Mouse (Mus musculus): ENCODE results near the gene Stx1a. TPM values are rescaled to one million over a fixed set of nuclear protein-coding genes. Genes with fewer than 3 reads are reported as not detected.

Gene Stx1a
- polyA plus RNA-seq, 1 experiment = 5.3 TPM

GRCm38 (mm10) chr5:135007802-135008571 is 15.3 kb upstream of the Stx1a start:
- TF ChIP-seq MYOG (IDR thresholded peaks at IDR 0.05; ENCODE audit: control insufficient read depth, extremely low read depth, insufficient read length) = no peak
- no peak for TF ChIP-seq MYOD1 (IDR thresholded peaks at IDR 0.05; ENCODE audit: control insufficient read depth, insufficient read length, low read depth)
- no peak for TF ChIP-seq FOSL1 (IDR thresholded peaks at IDR 0.05; ENCODE audit: insufficient read depth, low read length, poor library complexity, severe bottlenecking)
- TF ChIP-seq CTCF (IDR thresholded peaks at IDR 0.05; ENCODE audit: control insufficient read depth, insufficient read depth, insufficient read length) = no peak
- no peak for TF ChIP-seq MAX (IDR thresholded peaks at IDR 0.05)
- no peak for TF ChIP-seq USF1 (IDR thresholded peaks at IDR 0.05; ENCODE audit: low read depth)
- no peak for TF ChIP-seq CEBPB (IDR thresholded peaks at IDR 0.05; ENCODE audit: low read depth)
- H3K79me2 ChIP-seq (ENCODE audit: control insufficient read depth, insufficient read depth) = no peaks in the 10 kb centered on the region
- H3K79me3 ChIP-seq (ENCODE audit: low read depth) = no peaks in the 10 kb centered on the region
- no peaks in the 10 kb centered on the region for H3K27me3 ChIP-seq (ENCODE audit: control insufficient read depth, insufficient read depth, insufficient read length)
- H3K4me3 ChIP-seq (ENCODE audit: insufficient read depth, poor library complexity, severe bottlenecking) = peak overlapping the region; percentile 16
- no peaks in the 10 kb centered on the region for H3K36me3 ChIP-seq (ENCODE audit: control insufficient read depth, insufficient read depth)
- peak overlapping the region; percentile 79 for H3ac ChIP-seq (ENCODE audit: control insufficient read depth, insufficient read length, low read depth)

- H3K4me3 ChIP-seq (ENCODE audit: insufficient read depth, poor library complexity, severe bottlenecking) = peak within 1 kb of the TSS; percentile 48
- H3ac ChIP-seq (ENCODE audit: control insufficient read depth, insufficient read length, low read depth) = peak within 1 kb of the TSS; percentile 80
- H3K79me2 ChIP-seq (ENCODE audit: control insufficient read depth, insufficient read depth) = no peaks in the 10 kb centered on the region
- H3K79me3 ChIP-seq (ENCODE audit: low read depth) = no peaks in the 10 kb centered on the region
- TF ChIP-seq FOSL1 (IDR thresholded peaks at IDR 0.05; ENCODE audit: insufficient read depth, low read length, poor library complexity, severe bottlenecking) (no peak), CTCF (IDR thresholded peaks at IDR 0.05; ENCODE audit: control insufficient read depth, insufficient read depth, insufficient read length) (no peak), MYOG (IDR thresholded peaks at IDR 0.05; ENCODE audit: control insufficient read depth, extremely low read depth, insufficient read length) (no peak), MYOD1 (IDR thresholded peaks at IDR 0.05; ENCODE audit: control insufficient read depth, insufficient read length, low read depth) (no peak), USF1 (IDR thresholded peaks at IDR 0.05; ENCODE audit: low read depth) (peak; percentile 68), CEBPB (IDR thresholded peaks at IDR 0.05; ENCODE audit: low read depth) (peak; percentile 99), MAX (IDR thresholded peaks at IDR 0.05) (no peak)
- H3K27me3 ChIP-seq (ENCODE audit: control insufficient read depth, insufficient read depth, insufficient read length) = no peaks in the 10 kb centered on the region
- H3K36me3 ChIP-seq (ENCODE audit: control insufficient read depth, insufficient read depth) = no peaks in the 10 kb centered on the region
These were observed 14.4 kb upstream of the Stx1a start, which contains the start of gene Abhd11 for GRCm38 (mm10) chr5:135008671-135009589. TSS of gene Abhd11 (plus strand) at chr5:135009152.

GRCm38 (mm10) chr5:135009590-135010319 is 13.5 kb upstream of the Stx1a start:
- H3K4me3 ChIP-seq (ENCODE audit: insufficient read depth, poor library complexity, severe bottlenecking) = peak overlapping the region; percentile 48
- H3K36me3 ChIP-seq (ENCODE audit: control insufficient read depth, insufficient read depth) = no peaks in the 10 kb centered on the region
- peak overlapping the region; percentile 80 for H3ac ChIP-seq (ENCODE audit: control insufficient read depth, insufficient read length, low read depth)
- TF ChIP-seq CEBPB (IDR thresholded peaks at IDR 0.05; ENCODE audit: low read depth) (no peak), MAX (IDR thresholded peaks at IDR 0.05) (peak; percentile 63)
- H3K79me3 ChIP-seq (ENCODE audit: low read depth) = no peaks in the 10 kb centered on the region
- no peaks in the 10 kb centered on the region for H3K79me2 ChIP-seq (ENCODE audit: control insufficient read depth, insufficient read depth)
- H3K27me3 ChIP-seq (ENCODE audit: control insufficient read depth, insufficient read depth, insufficient read length) = no peaks in the 10 kb centered on the region

GRCm38 (mm10) chr5:135010320-135010709 is 13.0 kb upstream of the Stx1a start:
- no peak overlapping the region for H3ac ChIP-seq (ENCODE audit: control insufficient read depth, insufficient read length, low read depth)
- no peak for TF ChIP-seq FOSL1 (IDR thresholded peaks at IDR 0.05; ENCODE audit: insufficient read depth, low read length, poor library complexity, severe bottlenecking)
- TF ChIP-seq CEBPB (IDR thresholded peaks at IDR 0.05; ENCODE audit: low read depth) = no peak
- no peak for TF ChIP-seq MYOD1 (IDR thresholded peaks at IDR 0.05; ENCODE audit: control insufficient read depth, insufficient read length, low read depth)
- TF ChIP-seq USF1 (IDR thresholded peaks at IDR 0.05; ENCODE audit: low read depth) = no peak
- TF ChIP-seq CTCF (IDR thresholded peaks at IDR 0.05; ENCODE audit: control insufficient read depth, insufficient read depth, insufficient read length) = no peak
- no peak for TF ChIP-seq MAX (IDR thresholded peaks at IDR 0.05)
- no peak for TF ChIP-seq MYOG (IDR thresholded peaks at IDR 0.05; ENCODE audit: control insufficient read depth, extremely low read depth, insufficient read length)
- no peaks in the 10 kb centered on the region for H3K79me2 ChIP-seq (ENCODE audit: control insufficient read depth, insufficient read depth)
- H3K36me3 ChIP-seq (ENCODE audit: control insufficient read depth, insufficient read depth) = no peaks in the 10 kb centered on the region
- H3K4me3 ChIP-seq (ENCODE audit: insufficient read depth, poor library complexity, severe bottlenecking) = peak overlapping the region; percentile 48
- H3K27me3 ChIP-seq (ENCODE audit: control insufficient read depth, insufficient read depth, insufficient read length) = no peaks in the 10 kb centered on the region
- no peaks in the 10 kb centered on the region for H3K79me3 ChIP-seq (ENCODE audit: low read depth)
